Mouse (Mus musculus) heart, adult 2 months (tissue): ENCODE measurements at regions not wholly inside any gene's neighbourhood (a gene's known extent, or its start where the extent isn't known, plus 50 kb on each side); places are given as distances from the start of the nearest gene placed in this dataset.
A peak's percentile ranks its signal among the peaks of the same experiment; 100 is the strongest.

Experiments used
- DNase-seq, 2 experiments: peaks; one replicate each; pipeline ENCODE4 v3.0.0; 2021
- H3K27ac ChIP-seq: fragments of 200-600 bp; 2 replicates; pipeline ENCODE4 v1.8.1; 2022
- H3K27me3 ChIP-seq: fragments of 200-500 bp; 2 replicates; pipeline ENCODE4 v1.6.1; 2012; ENCODE audit warnings: mild to moderate bottlenecking, low read length, inconsistent platforms, mixed read lengths; ENCODE audit not compliant: control insufficient read depth, insufficient read depth
- H3K36me3 ChIP-seq: fragments of 200-500 bp; 2 replicates; pipeline ENCODE4 v1.6.1; 2012; ENCODE audit warnings: low read length, inconsistent platforms; ENCODE audit not compliant: control insufficient read depth, insufficient read depth
- H3K4me1 ChIP-seq: fragments of 200-500 bp; 2 replicates; pipeline ENCODE4 v1.6.1; 2011; ENCODE audit warnings: low read length; ENCODE audit not compliant: control insufficient read depth, insufficient read depth
- H3K4me3 ChIP-seq: fragments of 200-600 bp; 2 replicates; pipeline ENCODE4 v1.8.1; 2022
- H3K79me2 ChIP-seq: fragments of 200-500 bp; replicated peaks from 2 replicates; pipeline ENCODE4 v1.6.1; 2012; ENCODE audit warnings: mild to moderate bottlenecking, inconsistent platforms, low read length, moderate library complexity, mixed read lengths; ENCODE audit not compliant: control insufficient read depth, insufficient read depth
- H3K9ac ChIP-seq: fragments of 200-500 bp; 2 replicates; pipeline ENCODE4 v1.6.1; 2012; ENCODE audit warnings: low read depth, mild to moderate bottlenecking, control low read depth, inconsistent platforms, low read length, mixed read lengths
- CTCF ChIP-seq: fragments of 200-600 bp; IDR thresholded peaks from 2 replicates; pipeline ENCODE4 v1.8.1; 2022; ENCODE audit warnings: antibody characterized with exemption, mild to moderate bottlenecking, moderate library complexity
- EP300 ChIP-seq: fragments of 200-500 bp; IDR thresholded peaks from 2 replicates; pipeline ENCODE4 v1.6.1; 2011; ENCODE audit warnings: low read depth, low read length, control low read depth; ENCODE audit not compliant: insufficient read depth
- POLR2A ChIP-seq: fragments of 200-500 bp; IDR thresholded peaks from 2 replicates; pipeline ENCODE4 v1.6.1; 2011; ENCODE audit warnings: mild to moderate bottlenecking, low read depth, low read length, control low read depth; ENCODE audit not compliant: insufficient read depth
- WGBS: fragments of 180-500 bp; shearing (Covaris S2); methylation state at CpG from one replicate; pipeline ENCODE4 v1.1.7; 2018; 5-methylcytosine and 5-hydroxymethylcytosine counted together
- intact Hi-C: fragments of 180-260 bp; cut with DNase I; formaldehyde crosslinking; loops from one replicate; pipeline ENCODE4 v1.15.1; 2025

- 82% methylated on average over 3 of the region's 3 CpGs for WGBS
- no peak overlapping the region; the same call in 1 of the 2 replicates for H3K27ac ChIP-seq
- no peak overlapping the region for H3K9ac ChIP-seq
- H3K27me3 ChIP-seq: no peaks in the 10 kb centered on the region
- no peak overlapping the region for H3K4me3 ChIP-seq
- intact Hi-C loops: loop anchor here (5.0 to 10.0 kb wide), 3 partner anchors 77 to 340 kb away; partner anchors contain the start of gene Zmiz1
- H3K79me2 ChIP-seq: no peaks in the 10 kb centered on the region
- no peak for TF ChIP-seq EP300
- TF ChIP-seq CTCF: no peak
- no peak for TF ChIP-seq POLR2A
- H3K36me3 ChIP-seq: no peaks in the 10 kb centered on the region
- peaks cover 16% of the 10 kb centered on the region for H3K4me1 ChIP-seq
- no peak for DNase-seq
Observed at GRCm38 (mm10) chr14:25225214-25225613, 233.8 kb upstream of the Zmiz1 start.

GRCm38 (mm10) chr14:25226155-25226839 is 232.7 kb upstream of the Zmiz1 start:
- Histone ChIP-seq H3K79me2 (no peaks in the 10 kb centered on the region), H3K36me3 (no peaks in the 10 kb centered on the region), H3K27ac (peak overlapping the region; percentile 78), H3K9ac (0 out of 2 replicates have a peak overlapping the region, but pooled peaks have one; percentile 5), H3K4me3 (no peak overlapping the region; the same call in 1 of the 2 replicates), H3K4me1 (peaks cover 16% of the 10 kb centered on the region), H3K27me3 (no peaks in the 10 kb centered on the region)
- TF ChIP-seq EP300 (peak; percentile 70; the same call in 1 of the 2 replicates), POLR2A (peak; percentile 60), CTCF (no peak)
- intact Hi-C loops: loop anchor here (5.0 to 10.0 kb wide), 3 partner anchors 76 to 339 kb away; partner anchors contain the start of gene Zmiz1
- DNase-seq: peak; percentile 85 to 90
- 17% methylated on average over 11 of the region's 11 CpGs for WGBS

GRCm38 (mm10) chr14:25226840-25227506 is 232.0 kb upstream of the Zmiz1 start:
- H3K9ac ChIP-seq: no peak overlapping the region
- H3K27ac ChIP-seq: peak overlapping the region; percentile 78
- H3K4me3 ChIP-seq: no peak overlapping the region
- DNase-seq: no peak
- TF ChIP-seq CTCF: no peak
- no peak for TF ChIP-seq EP300
- no peak for TF ChIP-seq POLR2A
- no peaks in the 10 kb centered on the region for H3K79me2 ChIP-seq
- no peaks in the 10 kb centered on the region for H3K27me3 ChIP-seq
- no peaks in the 10 kb centered on the region for H3K36me3 ChIP-seq
- intact Hi-C loops: loop anchor here (5.0 to 10.0 kb wide), 3 partner anchors 75 to 338 kb away; partner anchors contain the start of gene Zmiz1
- peaks cover 16% of the 10 kb centered on the region for H3K4me1 ChIP-seq
- WGBS: 38% methylated on average over 7 of the region's 7 CpGs

- Histone ChIP-seq H3K4me3 (no peak overlapping the region), H3K27me3 (no peaks in the 10 kb centered on the region), H3K9ac (no peak overlapping the region), H3K36me3 (no peaks in the 10 kb centered on the region), H3K79me2 (no peaks in the 10 kb centered on the region), H3K4me1 (peaks cover 16% of the 10 kb centered on the region), H3K27ac (no peak overlapping the region)
- WGBS: 79% methylated on average over 13 of the region's 13 CpGs
- no peak for TF ChIP-seq EP300
- TF ChIP-seq POLR2A: no peak
- no peak for TF ChIP-seq CTCF
- intact Hi-C loops: loop anchor here (5.0 to 10.0 kb wide), 3 partner anchors 74 to 336 kb away; partner anchors contain the start of gene Zmiz1
- DNase-seq: peak in 1 of 2 experiments; percentile 45
Observed at GRCm38 (mm10) chr14:25228321-25229047, 230.5 kb upstream of the Zmiz1 start.

GRCm38 (mm10) chr14:25229569-25229968 is 229.4 kb upstream of the Zmiz1 start:
- no peak overlapping the region; the same call in 1 of the 2 replicates for H3K27ac ChIP-seq
- 40% methylated on average over 6 of the region's 6 CpGs for WGBS

More at GRCm38 (mm10) chr14:25229569-25229968, 229.4 kb upstream of the Zmiz1 start:
- peak in 1 of 2 experiments; percentile 32 for DNase-seq
- Histone ChIP-seq H3K4me3 (no peak overlapping the region), H3K9ac (no peak overlapping the region), H3K4me1 (peaks cover 16% of the 10 kb centered on the region), H3K36me3 (no peaks in the 10 kb centered on the region), H3K79me2 (no peaks in the 10 kb centered on the region), H3K27me3 (no peaks in the 10 kb centered on the region)
- intact Hi-C loops: loop anchor here (5.0 to 10.0 kb wide), 3 partner anchors 73 to 335 kb away; partner anchors contain the start of gene Zmiz1
- TF ChIP-seq EP300 (no peak), CTCF (no peak), POLR2A (no peak)
